Mouse (Mus musculus) inflammation-experienced regulatory T-cells, adult 6 months (primary cell): ENCODE results near the gene Plgrkt. TPM values are rescaled to one million over a fixed set of nuclear protein-coding genes. Genes with fewer than 3 reads are reported as not detected.

Source experiments
- ATAC-seq: one replicate; pipeline ENCODE4 v1.8.0; 2017
- polyA plus RNA-seq, 3 experiments: library from polyadenylated mRNA; unstranded; fragments of 100-300 nt; shearing (Covaris generic); gene quantifications; one replicate each; pipeline ENCODE4 v1.2.1; 2017

Plgrkt gene
- polyA plus RNA-seq, 3 experiments from 2014 or later = 172 to 278 (median 216) TPM

- ATAC-seq = no peak
Measured at GRCm38 (mm10) chr19:29379839-29380603, 12.8 kb upstream of the Plgrkt start.

GRCm38 (mm10) chr19:29376382-29376781 lies 9.2 kb upstream of the Plgrkt start:
- ATAC-seq = no peak

GRCm38 (mm10) chr19:29374947-29375346 lies 7.8 kb upstream of the Plgrkt start:
- no peak for ATAC-seq

GRCm38 (mm10) chr19:29373438-29373837 lies 6.2 kb upstream of the Plgrkt start:
- ATAC-seq = no peak

- ATAC-seq = no peak
Measured at GRCm38 (mm10) chr19:29372621-29373020, 5.4 kb upstream of the Plgrkt start.

GRCm38 (mm10) chr19:29372138-29372537 lies 4.9 kb upstream of the Plgrkt start:
- ATAC-seq = no peak

GRCm38 (mm10) chr19:29371284-29372081 lies 4.3 kb upstream of the Plgrkt start:
- ATAC-seq = peak; percentile 23

GRCm38 (mm10) chr19:29370545-29371283 lies 3.5 kb upstream of the Plgrkt start:
- no peak for ATAC-seq

GRCm38 (mm10) chr19:29370112-29370511 lies 2.9 kb upstream of the Plgrkt start:
- no peak for ATAC-seq

GRCm38 (mm10) chr19:29368671-29369309 lies 1.6 kb upstream of the Plgrkt start:
- no peak for ATAC-seq

- no peak for ATAC-seq
Measured at GRCm38 (mm10) chr19:29368041-29368440, 851 bp upstream of the Plgrkt start.

GRCm38 (mm10) chr19:29366226-29366968 lies 793 bp downstream of the Plgrkt start:
- no peak for ATAC-seq

GRCm38 (mm10) chr19:29365105-29365504 lies 2.1 kb downstream of the Plgrkt start:
- ATAC-seq = peak; percentile 10

GRCm38 (mm10) chr19:29364076-29364475 lies 3.1 kb downstream of the Plgrkt start:
- ATAC-seq = no peak

GRCm38 (mm10) chr19:29363557-29363956 lies 3.6 kb downstream of the Plgrkt start:
- ATAC-seq = no peak

GRCm38 (mm10) chr19:29362173-29362930 lies 4.8 kb downstream of the Plgrkt start:
- ATAC-seq = no peak

GRCm38 (mm10) chr19:29361468-29362130 lies 5.6 kb downstream of the Plgrkt start:
- ATAC-seq = peak; percentile 98

- no peak for ATAC-seq
Measured at GRCm38 (mm10) chr19:29360251-29360650, 6.9 kb downstream of the Plgrkt start.

GRCm38 (mm10) chr19:29356281-29356680 lies 10.9 kb downstream of the Plgrkt start:
- no peak for ATAC-seq
